Mouse (Mus musculus) liver, postnatal 0 days (tissue): ENCODE data around the gene Aff4. TPM values are rescaled to one million over a fixed set of nuclear protein-coding genes. Genes with fewer than 3 reads are reported as not detected.
A peak's percentile ranks its signal among the peaks of the same experiment; 100 is the strongest.

Source experiments
- ATAC-seq: fragments of 200-750 bp; cut with Nextera tagmentation; 2 replicates; pipeline ENCODE4 v1.8.0; 2017; ENCODE audit warnings: mild to moderate bottlenecking, moderate library complexity
- DNase-seq: peaks from one replicate; pipeline ENCODE4 v3.0.0-alpha.2; 2016
- H3K27ac ChIP-seq: fragments of 300-500 bp; sonication (generic); 2 replicates; pipeline ENCODE4 v1.5.1; 2014; ENCODE audit warnings: antibody characterized with exemption, moderate library complexity, mild to moderate bottlenecking, low read depth
- H3K27me3 ChIP-seq: fragments of 300-500 bp; sonication (generic); 2 replicates; pipeline ENCODE4 v1.6.1; 2014; ENCODE audit warnings: low read length, control low read depth, mixed read lengths; ENCODE audit not compliant: insufficient read depth
- H3K36me3 ChIP-seq: fragments of 300-500 bp; sonication (generic); replicated peaks from 2 replicates; pipeline ENCODE4 v1.6.1; 2014; ENCODE audit warnings: mild to moderate bottlenecking, control low read depth, low read length, moderate library complexity, mixed read lengths; ENCODE audit not compliant: insufficient read depth
- H3K4me1 ChIP-seq: fragments of 300-500 bp; sonication (generic); 2 replicates; pipeline ENCODE4 v1.6.1; 2014; ENCODE audit warnings: antibody characterized with exemption, mild to moderate bottlenecking, control low read depth; ENCODE audit not compliant: insufficient read depth
- H3K4me2 ChIP-seq: fragments of 300-500 bp; sonication (generic); 2 replicates; pipeline ENCODE4 v1.6.1; 2014; ENCODE audit warnings: low read depth, mild to moderate bottlenecking, low read length, moderate library complexity, mixed read lengths
- H3K4me3 ChIP-seq: fragments of 300-500 bp; sonication (generic); 2 replicates; pipeline ENCODE4 v1.5.1; 2014; ENCODE audit warnings: low read depth, low read length
- H3K9ac ChIP-seq: fragments of 300-500 bp; sonication (generic); replicated peaks from 2 replicates; pipeline ENCODE4 v1.6.1; 2014; ENCODE audit warnings: mild to moderate bottlenecking, moderate library complexity
- H3K9me3 ChIP-seq: fragments of 300-500 bp; sonication (generic); 2 replicates; pipeline ENCODE4 v1.6.1; 2016; ENCODE audit warnings: mild to moderate bottlenecking, control low read depth, low read length, mixed read lengths
- CTCF ChIP-seq: sonication (generic); IDR thresholded peaks from 2 replicates; pipeline ENCODE4 v1.5.1; 2016; ENCODE audit warnings: antibody characterized with exemption, low read depth
- EP300 ChIP-seq: IDR thresholded peaks from 2 replicates; pipeline ENCODE4 v1.6.1; 2016; ENCODE audit warnings: antibody characterized with exemption, low read depth, mild to moderate bottlenecking
- WGBS: fragments of 180-500 bp; shearing (Covaris S2); extraction: QIAGEN DNeasy Blood & Tissue Kit; methylation state at CpG from one replicate; pipeline ENCODE4 v1.1.7; 2014; ENCODE audit not compliant: insufficient replicate concordance; 5-methylcytosine and 5-hydroxymethylcytosine counted together
- polyA plus RNA-seq: library from polyadenylated mRNA; unstranded; fragments of >200 nt; fragmentation: Nextera tagmentation; extraction: Ambion mirVana; gene quantifications from 2 replicates; pipeline ENCODE4 v1.2.1, GENCODE M21; 2015

The Aff4 gene
- polyA plus RNA-seq, 1 experiment from 2014 or later = 12.4 TPM

DNA sequence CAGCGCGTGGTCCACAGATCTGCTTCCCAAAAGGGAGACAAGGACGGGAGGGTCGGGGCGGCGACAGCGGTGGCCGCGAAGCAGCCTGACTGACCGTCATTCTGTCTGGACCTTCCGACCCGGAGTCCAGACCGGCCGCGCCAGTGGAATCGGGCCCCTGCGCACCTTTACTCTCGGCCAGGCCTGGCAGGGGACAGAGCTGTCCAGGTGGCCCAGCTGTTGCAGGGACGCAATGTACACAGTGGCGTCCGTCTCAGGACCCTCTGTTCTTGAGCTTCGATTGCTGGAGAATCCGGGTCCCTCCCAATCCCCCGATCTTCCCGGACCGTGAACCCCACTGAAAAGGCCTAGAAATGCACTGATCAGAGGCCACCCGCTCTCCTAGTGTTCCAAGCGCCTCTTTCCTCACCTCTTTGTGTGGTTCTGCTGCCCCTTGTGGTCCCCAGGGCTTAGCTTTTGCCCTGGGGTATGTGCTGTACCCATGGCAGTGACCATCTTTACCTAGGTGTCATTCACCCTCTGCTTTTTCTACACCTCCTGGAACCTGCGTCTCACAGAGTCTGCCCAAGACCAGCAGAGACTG, 106.8 kb downstream of the Aff4 start:
- Histone ChIP-seq H3K9ac (peak overlapping the region; percentile 67), H3K4me1 (peaks cover 5% of the 10 kb centered on the region; the same call in 1 of the 2 replicates), H3K4me3 (peak overlapping the region; percentile 60), H3K36me3 (no peaks in the 10 kb centered on the region), H3K9me3 (no peaks in the 10 kb centered on the region), H3K27ac (peak overlapping the region; percentile 89), H3K4me2 (peak overlapping the region; percentile 80), H3K27me3 (peaks cover 16% of the 10 kb centered on the region)
- WGBS = 15% methylated on average over 29 of the region's 29 CpGs
- peak; percentile 67 for ATAC-seq
- DNase-seq = peak; percentile 37
- peak; percentile 47 for TF ChIP-seq CTCF
- TF ChIP-seq EP300 = no peak

DNA sequence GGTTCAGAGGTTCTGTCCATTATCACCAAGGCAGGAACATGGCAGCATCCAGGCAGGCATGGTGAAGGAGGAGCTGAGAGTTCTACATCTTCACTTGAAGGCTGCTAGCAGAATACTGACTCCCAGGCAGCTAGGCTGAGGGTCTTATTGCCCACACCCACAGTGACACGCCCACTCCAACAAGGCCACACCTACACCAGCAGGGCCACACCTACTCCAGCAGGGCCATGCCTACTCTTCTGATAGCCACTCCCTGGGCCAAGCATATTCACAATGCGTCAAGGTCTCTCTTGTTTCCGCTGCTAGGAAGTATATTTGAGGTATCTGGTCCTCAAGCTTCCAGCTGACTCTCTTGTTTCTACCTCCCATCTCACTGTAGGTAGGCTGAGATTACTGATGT, 108.4 kb downstream of the Aff4 start:
- DNase-seq (no peak), ATAC-seq (no peak)
- no peak overlapping the region for H3K27ac ChIP-seq
- H3K4me2 ChIP-seq = no peak overlapping the region
- TF ChIP-seq CTCF = no peak
- no peak for TF ChIP-seq EP300
- 65% methylated on average over 3 of the region's 3 CpGs for WGBS
- H3K9ac ChIP-seq = no peak overlapping the region
- no peaks in the 10 kb centered on the region; the same call in 1 of the 2 replicates for H3K36me3 ChIP-seq
- H3K4me3 ChIP-seq = no peak overlapping the region
- H3K27me3 ChIP-seq = peaks cover 32% of the 10 kb centered on the region
- H3K4me1 ChIP-seq = peaks cover 13% of the 10 kb centered on the region
- H3K9me3 ChIP-seq = no peaks in the 10 kb centered on the region

DNA sequence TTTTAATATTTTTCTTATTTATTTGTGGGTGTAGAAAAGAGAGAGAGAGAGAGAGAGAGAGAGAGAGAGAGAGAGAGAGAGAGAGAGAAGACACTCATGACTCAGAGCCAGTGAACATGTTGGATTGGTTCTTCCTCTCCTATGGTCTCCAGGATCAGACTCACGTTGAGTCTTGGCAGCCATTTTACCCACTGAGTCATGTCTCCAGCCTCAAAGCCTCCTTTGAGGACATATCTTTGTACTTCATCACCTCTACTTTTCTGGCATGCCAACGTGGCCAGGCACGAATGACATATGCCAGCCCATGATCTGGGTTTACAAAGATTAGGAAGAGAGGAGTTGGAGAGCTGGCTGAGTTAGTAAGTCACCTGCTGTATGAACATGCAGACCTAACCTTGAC, 109.6 kb downstream of the Aff4 start:
- 68% methylated on average over 3 of the region's 3 CpGs for WGBS
- Histone ChIP-seq H3K4me2 (no peak overlapping the region), H3K9me3 (no peaks in the 10 kb centered on the region), H3K9ac (no peak overlapping the region), H3K4me1 (peaks cover 13% of the 10 kb centered on the region), H3K27ac (no peak overlapping the region), H3K36me3 (no peaks in the 10 kb centered on the region; the same call in 1 of the 2 replicates), H3K4me3 (no peak overlapping the region), H3K27me3 (peaks cover 44% of the 10 kb centered on the region)
- DNase-seq = no peak
- no peak for ATAC-seq
- TF ChIP-seq CTCF (no peak), EP300 (no peak)

DNA sequence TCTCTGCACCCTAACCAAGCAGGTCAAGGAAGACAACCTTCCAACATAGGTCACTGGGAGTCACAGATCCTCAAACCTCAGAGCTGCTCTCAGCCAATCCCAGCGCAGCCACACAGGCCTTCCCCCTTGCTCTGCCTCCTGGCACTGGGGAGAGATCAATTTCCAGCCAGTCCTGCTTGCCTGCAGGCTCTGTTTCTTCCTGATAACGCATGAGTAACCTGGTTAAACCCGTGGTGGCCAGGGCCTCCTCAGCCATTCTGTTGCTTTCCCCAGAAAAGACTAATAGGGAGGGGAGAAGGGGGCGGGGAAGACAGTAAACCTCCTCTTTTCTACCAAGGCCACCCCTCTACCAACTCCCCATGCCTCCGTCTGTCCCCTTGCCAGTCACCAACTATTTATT, 111.1 kb downstream of the Aff4 start:
- Histone ChIP-seq H3K27ac (peak overlapping the region; percentile 82), H3K4me3 (no peak overlapping the region), H3K36me3 (no peaks in the 10 kb centered on the region; the same call in 1 of the 2 replicates), H3K4me1 (peaks cover 13% of the 10 kb centered on the region), H3K9ac (no peak overlapping the region; the same call in 1 of the 2 replicates), H3K27me3 (peaks cover 46% of the 10 kb centered on the region), H3K9me3 (no peaks in the 10 kb centered on the region), H3K4me2 (peak overlapping the region; percentile 7; the same call in 1 of the 2 replicates)
- TF ChIP-seq CTCF (no peak), EP300 (0 out of 2 replicates have a peak, but pooled peaks have one; percentile 7)
- 35% methylated on average over 5 of the region's 5 CpGs for WGBS
- peak; percentile 66 for ATAC-seq
- DNase-seq = peak; percentile 73

DNA sequence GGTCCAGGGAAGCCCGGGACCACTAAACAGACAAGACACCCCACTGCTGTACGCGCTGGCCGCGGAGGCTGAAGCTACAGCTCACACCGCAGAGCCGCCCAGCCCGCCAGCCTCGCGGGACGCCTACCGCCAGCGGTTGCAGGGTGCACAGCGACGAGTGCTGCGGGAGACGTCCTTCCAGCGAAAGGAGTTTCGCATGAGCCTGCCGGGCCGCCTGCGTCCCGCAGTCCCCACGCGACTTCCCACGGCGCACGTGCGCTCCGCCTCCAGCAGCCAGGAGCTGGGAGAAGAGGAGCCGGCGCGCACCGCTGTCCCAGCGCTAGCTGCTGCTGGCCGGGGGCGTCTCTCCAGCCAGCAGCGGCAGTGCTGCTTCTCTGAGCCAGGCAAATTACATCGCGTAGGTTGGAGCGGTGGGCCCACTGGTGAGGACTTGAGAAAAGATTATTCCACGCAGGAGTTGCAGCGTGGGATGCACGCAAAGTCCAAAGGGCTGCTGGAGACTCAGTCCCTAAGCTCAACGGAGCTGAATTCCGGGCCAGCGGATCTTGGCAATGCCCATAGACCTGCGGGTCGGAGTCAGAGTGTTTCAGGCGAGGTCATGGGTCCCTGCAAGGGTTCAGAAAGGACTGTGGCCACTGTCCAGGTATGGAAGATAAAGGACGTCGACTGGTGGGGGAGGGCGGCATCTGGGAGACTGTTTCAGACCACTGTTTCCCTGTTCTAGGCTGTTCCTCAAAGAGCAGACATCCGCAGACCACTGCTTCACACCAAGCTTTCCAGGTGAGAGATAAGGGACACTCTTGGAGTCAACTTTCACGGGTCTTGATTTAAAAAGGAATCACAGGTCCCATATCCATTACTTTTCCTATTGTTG, 113.2 kb downstream of the Aff4 start:
- peak overlapping the region; percentile 25 for H3K4me3 ChIP-seq
- no peak for ATAC-seq
- H3K36me3 ChIP-seq = no peaks in the 10 kb centered on the region; the same call in 1 of the 2 replicates
- no peak for DNase-seq
- no peak overlapping the region for H3K9ac ChIP-seq
- H3K27me3 ChIP-seq = peaks cover 34% of the 10 kb centered on the region
- TF ChIP-seq EP300 (no peak), CTCF (no peak)
- peaks cover 13% of the 10 kb centered on the region for H3K4me1 ChIP-seq
- no peaks in the 10 kb centered on the region for H3K9me3 ChIP-seq
- 18% methylated on average over 55 of the region's 55 CpGs for WGBS
- H3K27ac ChIP-seq = no peak overlapping the region
- H3K4me2 ChIP-seq = peak overlapping the region; percentile 58

DNA sequence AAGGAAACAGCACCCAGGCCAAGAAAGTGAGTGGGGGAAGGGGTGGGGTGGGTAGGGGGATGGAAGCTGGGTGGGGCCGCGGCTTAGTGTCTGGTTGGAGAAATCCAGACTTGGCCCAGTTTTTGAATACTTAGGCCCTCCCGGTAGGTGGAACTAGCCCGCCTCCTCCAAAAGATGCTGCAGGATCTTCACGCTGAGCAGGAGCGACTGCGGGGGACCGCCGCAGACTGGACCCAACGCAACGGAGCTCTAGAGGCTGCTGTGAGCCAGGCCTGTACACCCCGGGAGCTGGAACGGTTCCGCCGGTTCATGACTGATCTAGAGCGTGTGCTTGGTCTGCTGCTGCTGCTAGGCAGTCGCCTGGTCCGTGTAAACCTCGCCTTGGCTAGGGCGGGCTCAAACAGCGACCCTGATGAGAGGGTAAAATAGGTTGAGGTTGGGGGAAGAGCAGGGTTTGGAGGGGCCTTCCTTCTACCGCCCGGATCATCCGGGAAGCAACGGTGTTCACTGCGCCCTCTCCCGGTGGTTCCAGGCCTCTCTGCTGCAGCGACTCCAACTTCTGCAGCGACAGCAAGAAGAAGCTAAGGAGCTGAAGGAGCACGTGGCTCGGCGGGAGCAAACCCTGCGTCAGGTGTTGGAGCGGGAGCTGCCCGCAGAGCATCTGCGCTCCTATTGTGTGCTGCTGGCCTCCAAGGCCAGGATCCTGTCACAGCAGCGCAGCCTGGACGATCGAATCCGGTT, 115.8 kb downstream of the Aff4 start:
- peak; percentile 78 for DNase-seq
- H3K9me3 ChIP-seq = no peaks in the 10 kb centered on the region
- H3K4me2 ChIP-seq = peak overlapping the region; percentile 59
- no peaks in the 10 kb centered on the region; the same call in 1 of the 2 replicates for H3K36me3 ChIP-seq
- TF ChIP-seq EP300 (no peak), CTCF (peak; percentile 80)
- H3K9ac ChIP-seq = no peak overlapping the region
- H3K27me3 ChIP-seq = peaks cover 46% of the 10 kb centered on the region
- peaks cover 17% of the 10 kb centered on the region for H3K4me1 ChIP-seq
- no peak overlapping the region for H3K27ac ChIP-seq
- 24% methylated on average over 40 of the region's 40 CpGs for WGBS
- H3K4me3 ChIP-seq = 0 out of 2 replicates have a peak overlapping the region, but pooled peaks have one; percentile 13
- no peak for ATAC-seq
